Mouse (Mus musculus): ENCODE data around the gene Epha5. TPM values are rescaled to one million over a fixed set of nuclear protein-coding genes. Genes with fewer than 3 reads are reported as not detected.

Gene Epha5
- polyA plus RNA-seq, 1 experiment from 2014 or later, result 0.91 TPM

DNA sequence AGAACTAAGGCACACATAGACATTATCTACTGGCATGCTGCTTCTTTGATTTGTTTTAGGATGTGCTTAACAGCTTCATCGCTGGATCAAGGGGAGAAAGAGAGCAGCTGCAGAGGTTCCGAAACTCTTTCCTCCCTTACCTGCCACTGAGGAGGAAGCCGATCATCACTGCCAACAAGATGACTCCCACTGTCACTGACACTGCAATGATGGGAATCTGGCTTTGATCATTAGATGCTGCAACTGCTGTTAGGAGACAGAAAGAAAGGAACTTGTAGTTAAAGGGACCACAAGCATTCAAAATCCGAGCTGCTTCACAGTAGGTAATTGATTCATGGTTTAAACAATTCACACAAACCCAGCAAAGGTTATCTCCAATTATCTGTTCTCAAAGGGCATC, 275.0 kb downstream of the Epha5 start:
- H3K9me3 ChIP-seq, result no peaks in the 10 kb centered on the region
- no peak overlapping the region for H3K27ac ChIP-seq (replicated peaks)
- H3K9ac ChIP-seq, result no peak overlapping the region
- no peak overlapping the region for H3K4me2 ChIP-seq
- no peak for ATAC-seq (ENCODE audit: extremely low read depth, insufficient number of reproducible peaks, low FRiP score, low TSS enrichment)
- no peaks in the 10 kb centered on the region for H3K27me3 ChIP-seq (replicated peaks)
- 38% methylated on average over 4 of the region's 4 CpGs for WGBS
- H3K36me3 ChIP-seq, result no peaks in the 10 kb centered on the region
- no peaks in the 10 kb centered on the region for H3K4me1 ChIP-seq
- H3K4me3 ChIP-seq, result no peak overlapping the region

DNA sequence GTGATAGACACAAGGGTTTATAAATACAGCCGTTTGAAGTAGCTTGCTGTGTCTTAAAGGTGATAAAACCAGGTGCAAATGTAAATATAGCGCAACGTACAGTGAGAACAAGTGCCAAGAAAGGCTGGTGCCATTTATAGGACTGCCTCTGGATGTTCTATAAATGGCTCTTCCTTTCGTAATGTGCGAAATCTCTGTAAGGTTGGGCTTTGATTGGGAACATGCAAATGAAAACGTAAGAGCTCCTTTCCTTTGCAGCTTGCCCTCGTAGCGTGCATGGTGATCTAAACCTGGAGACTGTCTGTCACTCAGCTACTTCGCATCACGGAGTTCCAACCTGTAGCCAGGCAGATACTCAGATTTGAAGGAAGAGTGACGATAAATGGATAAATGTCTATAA, 321.2 kb downstream of the Epha5 start:
- Histone ChIP-seq H3K36me3 (no peaks in the 10 kb centered on the region), H3K4me3 (0 out of 2 replicates have a peak overlapping the region, but pooled peaks have one; percentile 5), H3K4me1 (no peaks in the 10 kb centered on the region), H3K27me3 (replicated peaks) (no peaks in the 10 kb centered on the region), H3K9me3 (no peaks in the 10 kb centered on the region), H3K27ac (replicated peaks) (0 out of 2 replicates have a peak overlapping the region, but pooled peaks have one; percentile 28), H3K4me2 (peak overlapping the region; percentile 55), H3K9ac (no peak overlapping the region)
- ATAC-seq (ENCODE audit: extremely low read depth, insufficient number of reproducible peaks, low FRiP score, low TSS enrichment), result no peak
- 40% methylated on average over 11 of the region's 11 CpGs for WGBS

DNA sequence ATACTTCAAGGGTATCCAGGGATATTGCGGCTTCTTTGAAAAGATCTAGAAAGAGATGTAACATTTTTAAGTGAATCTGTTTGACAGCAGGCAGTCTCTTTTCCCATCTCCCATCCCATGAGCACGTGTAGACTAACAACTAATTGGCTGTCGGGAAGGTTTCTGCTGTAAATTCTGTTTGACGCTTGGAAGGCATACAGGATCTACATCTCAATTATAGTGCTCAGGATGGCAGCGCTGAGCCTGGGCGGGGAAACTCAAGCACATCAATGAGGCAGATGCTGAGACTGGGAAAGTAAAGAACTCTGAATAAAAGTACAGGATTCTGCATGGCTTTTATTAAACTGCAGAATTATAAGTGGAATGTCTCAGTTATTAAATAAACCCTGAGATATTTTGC, 335.9 kb downstream of the Epha5 start:
- H3K9ac ChIP-seq, result no peak overlapping the region
- no peaks in the 10 kb centered on the region for H3K9me3 ChIP-seq
- no peaks in the 10 kb centered on the region for H3K4me1 ChIP-seq
- WGBS, result 72% methylated on average over 6 of the region's 6 CpGs
- no peaks in the 10 kb centered on the region for H3K36me3 ChIP-seq
- H3K27me3 ChIP-seq (replicated peaks), result no peaks in the 10 kb centered on the region
- ATAC-seq (ENCODE audit: extremely low read depth, insufficient number of reproducible peaks, low FRiP score, low TSS enrichment), result no peak
- H3K4me3 ChIP-seq, result no peak overlapping the region
- H3K27ac ChIP-seq (replicated peaks), result no peak overlapping the region
- no peak overlapping the region for H3K4me2 ChIP-seq

DNA sequence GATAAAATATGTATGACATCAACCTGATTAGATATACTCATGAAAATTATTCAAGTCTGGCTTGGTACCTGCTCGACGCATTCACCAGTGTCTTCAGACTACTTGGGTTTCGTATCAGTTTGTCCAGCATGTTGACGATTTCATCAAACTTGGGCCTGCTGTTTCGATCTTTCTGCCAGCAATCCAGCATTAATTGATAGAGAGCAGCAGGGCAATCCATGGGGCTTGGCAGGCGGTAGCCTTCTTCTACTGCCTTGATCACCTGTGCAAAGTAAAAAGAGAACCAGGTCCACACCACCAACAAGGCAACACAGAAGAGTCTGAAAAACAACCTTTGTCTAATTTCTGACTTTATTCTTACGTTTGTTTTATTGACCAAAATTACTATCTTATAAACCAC, 346.2 kb downstream of the Epha5 start:
- no peak overlapping the region for H3K27ac ChIP-seq (replicated peaks)
- no peak overlapping the region for H3K9ac ChIP-seq
- no peak for ATAC-seq (ENCODE audit: extremely low read depth, insufficient number of reproducible peaks, low FRiP score, low TSS enrichment)
- no peak overlapping the region for H3K4me2 ChIP-seq
- H3K36me3 ChIP-seq, result no peaks in the 10 kb centered on the region
- WGBS, result 77% methylated on average over 7 of the region's 7 CpGs
- H3K27me3 ChIP-seq (replicated peaks), result no peaks in the 10 kb centered on the region
- H3K4me1 ChIP-seq, result no peaks in the 10 kb centered on the region
- H3K9me3 ChIP-seq, result no peaks in the 10 kb centered on the region
- H3K4me3 ChIP-seq, result no peak overlapping the region

DNA sequence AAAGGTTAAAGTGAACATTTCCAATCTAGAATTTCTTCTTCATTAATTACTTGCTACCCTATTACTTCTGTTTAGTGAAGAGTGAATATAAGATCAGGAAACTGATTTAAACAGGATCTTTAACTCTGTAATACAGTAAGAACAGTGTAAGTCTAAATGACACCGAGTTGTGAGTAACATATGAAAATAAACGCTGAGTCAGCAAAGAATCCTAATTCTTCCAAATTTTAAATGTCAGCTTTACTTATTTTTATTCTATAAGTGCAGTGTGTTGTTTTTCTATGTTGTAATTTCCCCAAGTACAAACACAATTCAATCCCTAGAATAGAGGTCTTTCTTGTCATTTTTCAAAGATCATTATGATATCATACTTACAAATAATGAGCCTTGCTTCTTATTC, 363.3 kb downstream of the Epha5 start:
- no peak overlapping the region for H3K4me3 ChIP-seq
- H3K27ac ChIP-seq (replicated peaks), result no peak overlapping the region
- H3K4me2 ChIP-seq, result no peak overlapping the region
- H3K27me3 ChIP-seq (replicated peaks), result no peaks in the 10 kb centered on the region
- no peaks in the 10 kb centered on the region for H3K36me3 ChIP-seq
- whole genome bisulfite sequencing, result 76% methylated on average over 2 of the region's 2 CpGs
- ATAC-seq (ENCODE audit: extremely low read depth, insufficient number of reproducible peaks, low FRiP score, low TSS enrichment), result no peak
- H3K9me3 ChIP-seq, result no peaks in the 10 kb centered on the region
- H3K9ac ChIP-seq, result no peak overlapping the region
- H3K4me1 ChIP-seq, result no peaks in the 10 kb centered on the region

DNA sequence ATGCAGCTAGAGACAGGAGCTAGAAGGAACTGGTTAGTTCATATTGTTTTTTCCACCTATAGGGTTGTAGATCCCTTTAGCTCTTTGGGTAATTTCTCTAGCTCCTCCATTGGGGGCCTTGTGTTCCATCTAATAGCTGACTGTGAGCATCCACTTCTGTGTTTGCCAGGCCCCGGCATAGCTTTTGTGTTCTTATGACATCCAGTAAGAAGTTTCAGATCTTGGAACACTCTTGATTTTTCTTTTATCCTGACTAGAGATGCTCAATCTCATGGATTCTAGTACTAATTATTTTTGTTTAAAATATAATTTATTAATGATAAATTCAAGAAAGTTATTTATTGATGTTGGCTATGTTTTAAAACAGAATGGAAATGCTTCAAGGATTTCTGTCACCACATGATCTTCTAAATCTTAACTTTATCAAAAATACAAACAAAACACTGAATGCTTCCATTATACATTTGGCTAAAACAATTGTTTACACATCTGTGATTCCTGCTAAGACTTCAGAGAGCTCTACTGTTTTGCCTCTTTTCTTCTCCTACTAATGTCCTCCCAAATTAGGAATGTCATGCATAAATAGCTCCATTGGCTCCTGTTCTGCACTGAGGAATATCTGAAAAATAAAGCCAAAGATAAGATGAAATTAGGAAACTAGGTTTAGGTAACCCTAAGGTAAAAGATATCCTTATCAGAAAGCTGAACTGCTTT, 379.8 kb downstream of the Epha5 start:
- Histone ChIP-seq H3K9ac (no peak overlapping the region), H3K4me3 (no peak overlapping the region), H3K4me1 (no peaks in the 10 kb centered on the region), H3K4me2 (no peak overlapping the region), H3K9me3 (no peaks in the 10 kb centered on the region), H3K27ac (replicated peaks) (no peak overlapping the region), H3K36me3 (no peaks in the 10 kb centered on the region), H3K27me3 (replicated peaks) (no peaks in the 10 kb centered on the region)
- 95% methylated on average over 1 of the region's 1 CpGs for WGBS
- ATAC-seq (ENCODE audit: extremely low read depth, insufficient number of reproducible peaks, low FRiP score, low TSS enrichment), result no peak
